Mouse (Mus musculus): ENCODE measurements at regions not wholly inside any gene's neighbourhood (a gene's known extent, or its start where the extent isn't known, plus 50 kb on each side); places are given as distances from the start of the nearest gene placed in this dataset.

DNA sequence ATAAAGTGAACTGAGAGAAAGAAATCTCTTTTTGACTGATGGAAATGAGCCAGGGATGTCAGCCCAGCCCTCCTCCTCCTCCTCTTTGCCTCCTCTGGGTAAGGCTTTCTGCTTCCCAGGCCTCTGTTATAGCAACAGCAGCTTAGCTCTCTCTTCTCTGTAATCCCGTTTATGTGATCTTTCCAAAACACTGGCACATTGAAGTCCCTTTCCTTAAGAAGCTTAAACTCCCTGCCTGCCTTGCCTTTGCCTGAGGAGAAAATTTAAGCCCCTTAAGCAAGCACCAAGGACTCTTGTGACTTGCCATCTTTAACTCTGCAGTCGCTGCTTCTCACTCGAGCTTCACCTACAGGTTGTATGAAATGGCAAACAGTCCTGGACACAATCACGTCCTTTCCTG, 125.2 kb downstream of the 1700020N01Rik start:
- TF ChIP-seq CTCF (IDR thresholded peaks at IDR 0.05; ENCODE audit: extremely low read depth, insufficient read length, insufficient replicate concordance, low read depth, low read length) = no peak
- TF ChIP-seq POLR2A (IDR thresholded peaks at IDR 0.05; ENCODE audit: low read depth, low read length) = no peak
